Mouse (Mus musculus) stomach, postnatal 0 days (tissue): ENCODE results near the gene Trim40.

Experiments used
- CTCF ChIP-seq: IDR thresholded peaks from 2 replicates; pipeline ENCODE4 v1.5.1; 2016; ENCODE audit warnings: antibody characterized with exemption, low read depth, mild to moderate bottlenecking, moderate library complexity
- EP300 ChIP-seq: optimal IDR thresholded peaks from 2 replicates; pipeline ENCODE3; 2016; ENCODE audit warnings: antibody characterized with exemption

DNA sequence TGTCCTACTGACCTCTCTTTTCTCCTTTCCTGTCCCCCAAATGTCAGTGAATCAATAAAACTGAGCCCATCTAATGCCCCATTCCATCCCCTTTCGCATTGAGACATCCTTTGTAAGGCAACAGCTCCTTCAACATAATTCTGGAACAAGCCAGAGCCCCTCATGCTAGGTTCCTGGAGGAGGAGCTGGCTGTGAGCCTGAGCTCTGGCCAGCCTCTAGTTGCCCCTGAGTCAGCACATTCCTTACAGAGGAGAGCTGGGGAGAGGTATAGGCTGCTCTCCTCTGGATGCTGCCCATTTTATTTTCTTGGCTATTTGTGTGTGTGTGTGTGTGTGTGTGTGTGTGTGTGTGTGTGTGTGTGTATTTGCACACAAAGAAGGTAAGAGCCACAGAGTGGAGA lies 18.3 kb upstream of the Trim40 start:
- TF ChIP-seq CTCF: no peak
- TF ChIP-seq EP300: no peak
